Mouse (Mus musculus): ENCODE measurements at regions not wholly inside any gene's neighbourhood (a gene's known extent, or its start where the extent isn't known, plus 50 kb on each side); places are given as distances from the start of the nearest gene placed in this dataset.

DNA sequence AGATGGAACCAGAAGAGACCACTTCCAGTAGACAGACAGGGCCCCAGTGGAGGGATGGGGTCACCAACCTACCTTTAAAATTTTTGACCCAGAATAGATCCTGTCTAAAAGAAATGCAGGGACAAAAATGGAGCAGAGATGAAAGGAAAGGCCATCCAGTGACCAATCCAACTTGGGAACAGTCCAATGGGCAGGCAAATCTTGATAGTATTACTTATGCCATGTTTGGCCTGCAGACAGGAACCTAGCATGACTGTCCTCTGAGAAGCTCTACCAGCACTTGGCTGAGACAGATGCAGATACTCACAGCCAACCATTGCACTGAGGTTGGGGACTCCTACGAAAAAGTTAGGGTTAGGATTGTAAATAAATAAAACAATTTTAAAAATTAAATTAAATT lies 1815.4 kb upstream of the Lrrc6 start:
- H3ac ChIP-seq (ENCODE audit: control insufficient read depth, insufficient read length) = no peak overlapping the region
- no peak for TF ChIP-seq CEBPB (IDR thresholded peaks at IDR 0.05; ENCODE audit: insufficient read depth, poor library complexity, severe bottlenecking)
- no peak for TF ChIP-seq MYOG (IDR thresholded peaks at IDR 0.05; ENCODE audit: control insufficient read depth in 1 of 3, insufficient read depth in 1 of 3, insufficient read length in 2 of 3, low read depth in 2 of 3)
- no peak for TF ChIP-seq E2F4 (IDR thresholded peaks at IDR 0.05; ENCODE audit: insufficient read depth)
- TF ChIP-seq TCF12 (IDR thresholded peaks at IDR 0.05; ENCODE audit: insufficient read depth, poor library complexity, severe bottlenecking) = no peak
- no peak for TF ChIP-seq MYOD1 (IDR thresholded peaks at IDR 0.05; ENCODE audit: control insufficient read depth in 1 of 3, insufficient read length in 2 of 3, low read depth in 2 of 3)
- TF ChIP-seq TCF3 (IDR thresholded peaks at IDR 0.05; ENCODE audit: insufficient read length, low read depth) = no peak
- no peak for TF ChIP-seq POLR2AphosphoS2 (IDR thresholded peaks at IDR 0.05; ENCODE audit: insufficient read length, low read depth)
- TF ChIP-seq REST (IDR thresholded peaks at IDR 0.05; ENCODE audit: insufficient read depth, insufficient read length) = no peak
- TF ChIP-seq POLR2A (IDR thresholded peaks at IDR 0.05; ENCODE audit: insufficient read length, low read depth) = no peak
- TF ChIP-seq SRF (IDR thresholded peaks at IDR 0.05; ENCODE audit: control insufficient read depth, insufficient read length, low read depth) = no peak
- no peak for TF ChIP-seq USF1 (IDR thresholded peaks at IDR 0.05; ENCODE audit: low read depth)
- no peak for TF ChIP-seq MAX (IDR thresholded peaks at IDR 0.05; ENCODE audit: low read depth)
- H3K79me2 ChIP-seq (ENCODE audit: control insufficient read depth, insufficient read depth) = no peaks in the 10 kb centered on the region
- no peaks in the 10 kb centered on the region for H3K27me3 ChIP-seq (ENCODE audit: control insufficient read depth, insufficient read depth, insufficient read length)
- no peak overlapping the region for H3K4me3 ChIP-seq
- no peak overlapping the region for H3K4me2 ChIP-seq (ENCODE audit: low read depth)
- H3K36me3 ChIP-seq (ENCODE audit: control insufficient read depth, insufficient read depth) = no peaks in the 10 kb centered on the region
